Mouse (Mus musculus) adrenal gland (tissue): ENCODE results near the gene Ildr1.

ENCODE experiments used
- intact Hi-C: fragments of 180-260 bp; cut with DNase I; formaldehyde crosslinking; loops from one replicate; pipeline ENCODE4 v1.15.1; 2025
- long read RNA-seq, 2 experiments: library from polyadenylated mRNA; unstranded; transcript quantifications; one replicate each; pipeline ENCODE4 v2.0.0; 2020; ENCODE audit warnings: borderline replicate concordance in 1 of 2; ENCODE audit not compliant: insufficient replicate concordance in 1 of 2

The Ildr1 gene
- long read RNA-seq, experiment 1: 0 reads
- long read RNA-seq, experiment 2: 0 reads

GRCm38 (mm10) chr16:36693818-36694413 is at the start of gene Ildr1:
Gene Ildr1 (plus strand): TSS chr16:36693978.
- intact Hi-C loops: no loop called here

- intact Hi-C loops: no loop called here
These were observed 48.7 kb upstream of the Ildr1 start for GRCm38 (mm10) chr16:36645124-36645523.

- intact Hi-C loops: no loop called here
These were observed 44.5 kb upstream of the Ildr1 start for GRCm38 (mm10) chr16:36649304-36649703.

GRCm38 (mm10) chr16:36650511-36650910 is 43.3 kb upstream of the Ildr1 start:
- intact Hi-C loops: no loop called here

- intact Hi-C loops: no loop called here
These were observed 42.5 kb upstream of the Ildr1 start for GRCm38 (mm10) chr16:36651174-36651766.

- intact Hi-C loops: no loop called here
These were observed 38.6 kb upstream of the Ildr1 start for GRCm38 (mm10) chr16:36655199-36655598.

- intact Hi-C loops: no loop called here
These were observed 37.9 kb upstream of the Ildr1 start for GRCm38 (mm10) chr16:36655910-36656309.

- intact Hi-C loops: no loop called here
These were observed 32.4 kb upstream of the Ildr1 start for GRCm38 (mm10) chr16:36661330-36661729.

GRCm38 (mm10) chr16:36663484-36663883 is 30.3 kb upstream of the Ildr1 start:
- intact Hi-C loops: no loop called here

GRCm38 (mm10) chr16:36665782-36666181 is 28.0 kb upstream of the Ildr1 start, which contains the start of gene Cd86:
Gene Cd86 (minus strand): TSS chr16:36666081.
- intact Hi-C loops: no loop called here

GRCm38 (mm10) chr16:36666448-36667017 is 27.2 kb upstream of the Ildr1 start:
- intact Hi-C loops: no loop called here

- intact Hi-C loops: no loop called here
These were observed 23.2 kb upstream of the Ildr1 start for GRCm38 (mm10) chr16:36670590-36670989.

GRCm38 (mm10) chr16:36673196-36673595 is 20.6 kb upstream of the Ildr1 start:
- intact Hi-C loops: no loop called here

GRCm38 (mm10) chr16:36674457-36675204 is 19.1 kb upstream of the Ildr1 start:
- intact Hi-C loops: no loop called here

- intact Hi-C loops: no loop called here
These were observed 18.5 kb upstream of the Ildr1 start for GRCm38 (mm10) chr16:36675304-36675703.

GRCm38 (mm10) chr16:36675902-36676301 is 17.9 kb upstream of the Ildr1 start:
- intact Hi-C loops: no loop called here

- intact Hi-C loops: no loop called here
These were observed 11.9 kb upstream of the Ildr1 start for GRCm38 (mm10) chr16:36681829-36682228.

- intact Hi-C loops: no loop called here
These were observed 9.4 kb upstream of the Ildr1 start for GRCm38 (mm10) chr16:36684325-36684918.

- intact Hi-C loops: no loop called here
These were observed 5.7 kb upstream of the Ildr1 start for GRCm38 (mm10) chr16:36688076-36688475.

- intact Hi-C loops: no loop called here
These were observed 2.3 kb upstream of the Ildr1 start for GRCm38 (mm10) chr16:36691484-36691883.

GRCm38 (mm10) chr16:36694798-36695290 is 1.1 kb downstream of the Ildr1 start:
- intact Hi-C loops: no loop called here
